Mouse (Mus musculus) embryonic facial prominence, embryonic 15.5 days (tissue): Measurements from ENCODE around the gene Palld. TPM values are rescaled to one million over a fixed set of nuclear protein-coding genes. Genes with fewer than 3 reads are reported as not detected.

Source experiments
- ATAC-seq: fragments of 200-750 bp; cut with Nextera tagmentation; 2 replicates; pipeline ENCODE4 v1.8.0; 2017; ENCODE audit warnings: low read depth, moderate TSS enrichment; ENCODE audit not compliant: insufficient number of reproducible peaks, low FRiP score, low TSS enrichment
- H3K27ac ChIP-seq: fragments of 300-500 bp; sonication (generic); replicated peaks from 2 replicates; pipeline ENCODE4 v1.5.1; 2015; ENCODE audit warnings: mild to moderate bottlenecking, inconsistent platforms
- H3K27me3 ChIP-seq: fragments of 300-500 bp; sonication (generic); 2 replicates; pipeline ENCODE4 v1.6.1; 2015; ENCODE audit warnings: inconsistent platforms
- H3K36me3 ChIP-seq: fragments of 300-500 bp; sonication (generic); 2 replicates; pipeline ENCODE4 v1.6.1; 2015; ENCODE audit warnings: mild to moderate bottlenecking, inconsistent platforms
- H3K4me1 ChIP-seq: fragments of 300-500 bp; sonication (generic); 2 replicates; pipeline ENCODE4 v1.6.1; 2015; ENCODE audit warnings: inconsistent platforms
- H3K4me2 ChIP-seq: fragments of 300-500 bp; sonication (generic); replicated peaks from 2 replicates; pipeline ENCODE4 v1.6.1; 2015; ENCODE audit warnings: mild to moderate bottlenecking, inconsistent platforms
- H3K4me3 ChIP-seq: fragments of 300-500 bp; sonication (generic); replicated peaks from 2 replicates; pipeline ENCODE4 v1.5.1; 2015; ENCODE audit warnings: mild to moderate bottlenecking, inconsistent platforms
- H3K9ac ChIP-seq: fragments of 300-500 bp; sonication (generic); 2 replicates; pipeline ENCODE4 v1.6.1; 2015; ENCODE audit warnings: inconsistent platforms
- H3K9me3 ChIP-seq: fragments of 300-500 bp; sonication (generic); replicated peaks from 2 replicates; pipeline ENCODE4 v1.6.1; 2016; ENCODE audit warnings: inconsistent platforms
- WGBS: fragments of 180-500 bp; shearing (Covaris S2); methylation state at CpG from one replicate; pipeline ENCODE4 v1.1.7; 2015; 5-methylcytosine and 5-hydroxymethylcytosine counted together
- polyA plus RNA-seq: library from polyadenylated mRNA; unstranded; fragments of >200 nt; fragmentation: Nextera tagmentation; extraction: Ambion mirVana; gene quantifications from 2 replicates; pipeline ENCODE4 v1.2.1, GENCODE M21; 2015

Gene Palld
- polyA plus RNA-seq, 1 experiment from 2014 or later = 141 TPM

- Histone ChIP-seq H3K9me3 (no peaks in the 10 kb centered on the region), H3K4me2 (no peak overlapping the region), H3K36me3 (no peaks in the 10 kb centered on the region), H3K4me1 (peaks cover 23% of the 10 kb centered on the region), H3K9ac (no peak overlapping the region), H3K27me3 (no peaks in the 10 kb centered on the region), H3K27ac (peak overlapping the region; percentile 55), H3K4me3 (no peak overlapping the region)
- 39% methylated on average over 8 of the region's 8 CpGs for WGBS
- ATAC-seq = peak; percentile 57; the same call in 1 of the 2 replicates
Observed at GRCm38 (mm10) chr8:61646195-61646835, 256.2 kb downstream of the Palld start.

- no peak overlapping the region for H3K9ac ChIP-seq
- H3K9me3 ChIP-seq = no peaks in the 10 kb centered on the region
- no peak for ATAC-seq
- no peaks in the 10 kb centered on the region for H3K36me3 ChIP-seq
- 73% methylated on average over 6 of the region's 6 CpGs for WGBS
- H3K27ac ChIP-seq = peak overlapping the region; percentile 55
- H3K4me2 ChIP-seq = no peak overlapping the region
- H3K4me3 ChIP-seq = no peak overlapping the region
- no peaks in the 10 kb centered on the region for H3K27me3 ChIP-seq
- H3K4me1 ChIP-seq = peaks cover 23% of the 10 kb centered on the region
Observed at GRCm38 (mm10) chr8:61645642-61646041, 256.8 kb downstream of the Palld start.

- peaks cover 20% of the 10 kb centered on the region for H3K4me1 ChIP-seq
- H3K4me2 ChIP-seq = no peak overlapping the region
- H3K9me3 ChIP-seq = no peaks in the 10 kb centered on the region
- H3K4me3 ChIP-seq = no peak overlapping the region
- 79% methylated on average over 3 of the region's 3 CpGs for WGBS
- H3K27me3 ChIP-seq = no peaks in the 10 kb centered on the region
- ATAC-seq = no peak
- H3K27ac ChIP-seq = no peak overlapping the region
- H3K9ac ChIP-seq = no peak overlapping the region
- no peaks in the 10 kb centered on the region for H3K36me3 ChIP-seq
Observed at GRCm38 (mm10) chr8:61643215-61643614, 259.3 kb downstream of the Palld start.

GRCm38 (mm10) chr8:61642358-61642847, 260.1 kb downstream of the Palld start:
- Histone ChIP-seq H3K9ac (no peak overlapping the region), H3K36me3 (no peaks in the 10 kb centered on the region), H3K4me1 (peaks cover 20% of the 10 kb centered on the region), H3K4me3 (no peak overlapping the region), H3K27ac (no peak overlapping the region), H3K4me2 (no peak overlapping the region), H3K27me3 (no peaks in the 10 kb centered on the region), H3K9me3 (no peaks in the 10 kb centered on the region)
- 55% methylated on average over 4 of the region's 4 CpGs for WGBS
- no peak for ATAC-seq

GRCm38 (mm10) chr8:61639596-61639995, 262.9 kb downstream of the Palld start:
- H3K4me2 ChIP-seq = no peak overlapping the region
- H3K27ac ChIP-seq = 0 out of 2 replicates have a peak overlapping the region, but pooled peaks have one; percentile 17
- no peaks in the 10 kb centered on the region for H3K36me3 ChIP-seq
- no peak overlapping the region for H3K9ac ChIP-seq
- 82% methylated on average over 2 of the region's 2 CpGs for WGBS
- H3K27me3 ChIP-seq = no peaks in the 10 kb centered on the region
- no peak for ATAC-seq
- no peaks in the 10 kb centered on the region for H3K9me3 ChIP-seq
- H3K4me3 ChIP-seq = no peak overlapping the region
- H3K4me1 ChIP-seq = peaks cover 7% of the 10 kb centered on the region

- Histone ChIP-seq H3K9me3 (no peaks in the 10 kb centered on the region), H3K9ac (no peak overlapping the region), H3K4me2 (no peak overlapping the region), H3K27ac (peak overlapping the region; percentile 45), H3K4me1 (peaks cover 7% of the 10 kb centered on the region), H3K36me3 (no peaks in the 10 kb centered on the region), H3K4me3 (no peak overlapping the region), H3K27me3 (no peaks in the 10 kb centered on the region)
- 59% methylated on average over 3 of the region's 3 CpGs for whole genome bisulfite sequencing
- no peak for ATAC-seq
Observed at GRCm38 (mm10) chr8:61639008-61639407, 263.5 kb downstream of the Palld start.

- no peak for ATAC-seq
- Histone ChIP-seq H3K4me1 (peaks cover 4% of the 10 kb centered on the region), H3K9me3 (no peaks in the 10 kb centered on the region), H3K27ac (no peak overlapping the region), H3K36me3 (no peaks in the 10 kb centered on the region), H3K4me2 (no peak overlapping the region), H3K4me3 (no peak overlapping the region), H3K27me3 (no peaks in the 10 kb centered on the region), H3K9ac (no peak overlapping the region)
- WGBS = 83% methylated on average over 4 of the region's 4 CpGs
Observed at GRCm38 (mm10) chr8:61637736-61638135, 264.8 kb downstream of the Palld start.

GRCm38 (mm10) chr8:61634811-61635210, 267.7 kb downstream of the Palld start:
- no peak overlapping the region for H3K27ac ChIP-seq
- no peak overlapping the region for H3K4me3 ChIP-seq
- no peaks in the 10 kb centered on the region for H3K36me3 ChIP-seq
- 81% methylated on average over 1 of the region's 1 CpGs for WGBS
- no peak for ATAC-seq
- peaks cover 4% of the 10 kb centered on the region for H3K4me1 ChIP-seq
- H3K4me2 ChIP-seq = no peak overlapping the region
- H3K9me3 ChIP-seq = no peaks in the 10 kb centered on the region
- no peaks in the 10 kb centered on the region for H3K27me3 ChIP-seq
- no peak overlapping the region for H3K9ac ChIP-seq

GRCm38 (mm10) chr8:61632331-61632730, 270.2 kb downstream of the Palld start:
- Histone ChIP-seq H3K27me3 (no peaks in the 10 kb centered on the region), H3K9ac (no peak overlapping the region), H3K36me3 (no peaks in the 10 kb centered on the region), H3K27ac (no peak overlapping the region), H3K4me2 (no peak overlapping the region), H3K9me3 (no peaks in the 10 kb centered on the region), H3K4me1 (no peaks in the 10 kb centered on the region), H3K4me3 (no peak overlapping the region)
- ATAC-seq = no peak
- 80% methylated on average over 2 of the region's 2 CpGs for WGBS

- Histone ChIP-seq H3K9me3 (no peaks in the 10 kb centered on the region), H3K9ac (no peak overlapping the region), H3K27me3 (no peaks in the 10 kb centered on the region), H3K4me2 (no peak overlapping the region), H3K4me1 (0 out of 2 replicates have a peak, but pooled peaks cover 3% of the 10 kb centered on the region), H3K36me3 (no peaks in the 10 kb centered on the region), H3K4me3 (no peak overlapping the region), H3K27ac (no peak overlapping the region)
- 81% methylated on average over 1 of the region's 1 CpGs for WGBS
- no peak for ATAC-seq
Observed at GRCm38 (mm10) chr8:61629631-61629968, 272.9 kb downstream of the Palld start.

GRCm38 (mm10) chr8:61628938-61629630, 273.4 kb downstream of the Palld start:
- no peak overlapping the region for H3K27ac ChIP-seq
- no peak for ATAC-seq
- H3K36me3 ChIP-seq = no peaks in the 10 kb centered on the region
- no peak overlapping the region for H3K9ac ChIP-seq
- H3K4me3 ChIP-seq = no peak overlapping the region
- no peak overlapping the region for H3K4me2 ChIP-seq
- no peaks in the 10 kb centered on the region for H3K9me3 ChIP-seq
- peaks cover 6% of the 10 kb centered on the region; the same call in 1 of the 2 replicates for H3K4me1 ChIP-seq
- WGBS = 71% methylated on average over 3 of the region's 3 CpGs
- H3K27me3 ChIP-seq = no peaks in the 10 kb centered on the region
